In genomic region chr9:107555031-107555457, GRCm38 (mm10) we compare ENCODE assay signal across 8 mouse cellular contexts. TPM values are rescaled to one million over a fixed set of nuclear protein-coding genes. Genes with fewer than 3 reads are reported as not detected.
A peak's percentile ranks its signal among the peaks of the same experiment; 100 is the strongest.
DNase-seq lines count a peak whose midpoint lies in the region; ATAC-seq and TF ChIP-seq lines count a peak whose summit lies in the region.

No protein-coding gene starts in this region.

- WGBS in hindbrain, embryonic 13.5 days = 0% methylated on average over 23 of the region's 23 CpGs
- under 1% methylated on average over 23 of the region's 23 CpGs for WGBS in liver, adult 2 months
- under 1% methylated on average over 23 of the region's 23 CpGs for WGBS in midbrain, embryonic 15.5 days

- no peak for TF ChIP-seq POLR2A in liver, adult 2 months (IDR thresholded peaks at IDR 0.05; ENCODE audit: extremely low read depth, insufficient read depth, low read length)

- H3K9me3 ChIP-seq in ES-E14 (ENCODE audit: control insufficient read depth, insufficient read depth, low read depth, low read length) = no peaks in the 10 kb centered on the region
- no peaks in the 10 kb centered on the region for H3K9me3 ChIP-seq in hindbrain, embryonic 13.5 days
- no peaks in the 10 kb centered on the region for H3K9me3 ChIP-seq in midbrain, embryonic 15.5 days

- peak overlapping the region; percentile 90 for H3K4me2 ChIP-seq in hindbrain, embryonic 13.5 days
- peak overlapping the region; percentile 89 for H3K4me2 ChIP-seq in midbrain, embryonic 15.5 days

- no peaks in the 10 kb centered on the region; the same call in 1 of the 2 replicates for H3K79me2 ChIP-seq in liver, adult 2 months (ENCODE audit: control insufficient read depth, insufficient read depth, low read length)

- H3K27ac ChIP-seq in ES-E14 (ENCODE audit: insufficient read depth, low read depth, low read length, poor library complexity, severe bottlenecking) = peak overlapping the region; percentile 57
- H3K27ac ChIP-seq in hindbrain, embryonic 13.5 days = peak overlapping the region; percentile 93
- H3K27ac ChIP-seq in liver, adult 2 months (replicated peaks; ENCODE audit: insufficient read depth, low read depth, low read length) = peak overlapping the region; percentile 62
- H3K27ac ChIP-seq in midbrain, embryonic 15.5 days = peak overlapping the region; percentile 81

- TF ChIP-seq CTCF in liver, adult 2 months (IDR thresholded peaks at IDR 0.05; ENCODE audit: low read depth, low read length) = no peak

- peaks cover 16% of the 10 kb centered on the region for H3K36me3 ChIP-seq in ES-E14 (ENCODE audit: control insufficient read depth, insufficient read depth, low read length, poor library complexity, severe bottlenecking)
- peaks cover 31% of the 10 kb centered on the region for H3K36me3 ChIP-seq in hindbrain, embryonic 13.5 days
- peaks cover 25% of the 10 kb centered on the region for H3K36me3 ChIP-seq in liver, adult 2 months (ENCODE audit: control insufficient read depth, insufficient read depth, low read length)
- peaks cover 29% of the 10 kb centered on the region for H3K36me3 ChIP-seq in midbrain, embryonic 15.5 days (replicated peaks)

- peaks cover 31% of the 10 kb centered on the region for H3K27me3 ChIP-seq in hindbrain, embryonic 13.5 days
- H3K27me3 ChIP-seq in liver, adult 2 months (ENCODE audit: control insufficient read depth, insufficient read depth, low read length) = no peaks in the 10 kb centered on the region
- peaks cover 33% of the 10 kb centered on the region for H3K27me3 ChIP-seq in midbrain, embryonic 15.5 days (replicated peaks)

- intact Hi-C loops in left cerebral cortex, postnatal 14 days (cut with DNase I) = no loop called here

- H3K4me1 ChIP-seq in ES-E14 (ENCODE audit: control insufficient read depth in 2 of 2, insufficient read depth in 2 of 2, low read length in 2 of 2, poor library complexity in 1 of 2) = peaks cover 0 to 12% of the 10 kb centered on the region in 2 experiments; a peak in 1 of 4 replicates
- peaks cover 50% of the 10 kb centered on the region for H3K4me1 ChIP-seq in hindbrain, embryonic 13.5 days (replicated peaks)
- H3K4me1 ChIP-seq in liver, adult 2 months (ENCODE audit: control insufficient read depth, insufficient read depth, low read length) = peaks cover 17% of the 10 kb centered on the region
- peaks cover 45% of the 10 kb centered on the region for H3K4me1 ChIP-seq in midbrain, embryonic 15.5 days

- peak; percentile 37 for ATAC-seq in hindbrain, embryonic 13.5 days (ENCODE audit: low FRiP score)
- ATAC-seq in midbrain, embryonic 15.5 days (replicated peaks) = peak; percentile 37

- H3K9ac ChIP-seq in ES-E14 (ENCODE audit: insufficient read depth, low read depth, low read length, poor library complexity, severe bottlenecking) = peak overlapping the region; percentile 81
- peak overlapping the region; percentile 93 for H3K9ac ChIP-seq in hindbrain, embryonic 13.5 days
- peak overlapping the region; percentile 68 for H3K9ac ChIP-seq in liver, adult 2 months (ENCODE audit: low read depth, low read length)
- H3K9ac ChIP-seq in midbrain, embryonic 15.5 days = peak overlapping the region; percentile 59

- in situ Hi-C loops in ES-E14 (cut with MboI; ENCODE audit: low sequenced_read_pairs in 2 of 2, unreplicated experiment in 2 of 2) = no loop called here

- DNase-seq in ES-E14 (ENCODE audit: low read depth, low spot score) = no peak
- DNase-seq in adrenal gland, postnatal 36 days = peak; percentile 67 to 72
- peak; percentile 78 for DNase-seq in gastrocnemius, adult 18-20 months (ENCODE audit: low spot score)
- DNase-seq in liver, adult 2 months (ENCODE audit: extremely low read depth, low read depth, low spot score) = no peak
- DNase-seq in left cerebral cortex, postnatal 14 days (ENCODE audit: low spot score in 2 of 2) = no peak
- no peak for DNase-seq in cerebellum, postnatal 25 days

- H3K4me3 ChIP-seq in ES-E14 (ENCODE audit: insufficient read depth in 1 of 2, low read depth in 1 of 2, low read length in 2 of 2, poor library complexity in 1 of 2, severe bottlenecking in 1 of 2) = peak overlapping the region; percentile 64 to 80
- peak overlapping the region; percentile 72 for H3K4me3 ChIP-seq in hindbrain, embryonic 13.5 days
- H3K4me3 ChIP-seq in liver, adult 2 months (ENCODE audit: insufficient read depth, low read depth, low read length) = peak overlapping the region; percentile 56
- peak overlapping the region; percentile 53 for H3K4me3 ChIP-seq in midbrain, embryonic 15.5 days

TF ChIP-seq in ES-E14, 5 proteins besides CTCF, POLR2A, EP300 and RAD21:
- TF ChIP-seq HCFC1 (IDR thresholded peaks at IDR 0.05; ENCODE audit: borderline replicate concordance, insufficient read depth, low read length) (no peak), ZC3H11A (IDR thresholded peaks at IDR 0.05; ENCODE audit: borderline replicate concordance, low read depth, low read length) (no peak), MAFK (IDR thresholded peaks at IDR 0.05; ENCODE audit: insufficient read depth, low read depth, low read length) (no peak), ZNF384 (IDR thresholded peaks at IDR 0.05; ENCODE audit: low read depth, low read length) (no peak), CHD2 (IDR thresholded peaks at IDR 0.05; ENCODE audit: low read depth, low read length) (no peak)

RNA-seq across cellular contexts. Expression of gene Rassf1, which starts 3.7 kb away (rescaled TPM):
- 25.5 and 41.4 TPM in 2 replicates for total RNA-seq in ES-E14 (2012; rRNA removed)
- total RNA-seq in adrenal gland, postnatal 36 days (2021) = 10 to 100 TPM; 20.4 to 21.6 TPM
- total RNA-seq in gastrocnemius, adult 18-20 months (2021) = 10 to 100 TPM; 11.9 to 13.6 TPM
- polyA plus RNA-seq in hindbrain, embryonic 13.5 days (2015; fragmentation: Nextera tagmentation; extraction: Ambion mirVana) = 36.7 and 36.9 TPM in 2 replicates
- total RNA-seq in liver, adult 2 months (2014; rRNA removed) = 6.0 and 6.6 TPM in 2 replicates
- polyA plus RNA-seq in liver, adult 2 months (2012; rRNA removed) = 5.0 and 7.0 TPM in 2 replicates
- polyA plus RNA-seq in midbrain, embryonic 15.5 days (2015; fragmentation: Nextera tagmentation; extraction: Ambion mirVana) = 44.4 and 45.3 TPM in 2 replicates
- 10 to 100 TPM; 14.0 to 14.6 TPM for total RNA-seq in left cerebral cortex, postnatal 14 days (2021)

RNA-seq across cellular contexts. Expression of gene Zmynd10, which starts 7.9 kb away (rescaled TPM):
- 0.37 and 0.49 TPM in 2 replicates for total RNA-seq in ES-E14 (2012; rRNA removed)
- total RNA-seq in adrenal gland, postnatal 36 days (2021) = under 1 TPM; 0.20 to 0.66 TPM
- under 1 TPM; 0.40 to 0.68 TPM for total RNA-seq in gastrocnemius, adult 18-20 months (2021)
- 2.6 and 4.0 TPM in 2 replicates for polyA plus RNA-seq in hindbrain, embryonic 13.5 days (2015; fragmentation: Nextera tagmentation; extraction: Ambion mirVana)
- 0.27 and 0.28 TPM in 2 replicates for total RNA-seq in liver, adult 2 months (2014; rRNA removed)
- polyA plus RNA-seq in liver, adult 2 months (2012; rRNA removed) = 0.10 and 0.20 TPM in 2 replicates
- polyA plus RNA-seq in midbrain, embryonic 15.5 days (2015; fragmentation: Nextera tagmentation; extraction: Ambion mirVana) = 4.6 TPM in 2 replicates
- 1 to 10 TPM; 2.3 to 3.1 TPM for total RNA-seq in left cerebral cortex, postnatal 14 days (2021)

RNA-seq across cellular contexts. Expression of gene Tusc2, which starts 8.0 kb away (rescaled TPM):
- 14.0 and 14.2 TPM in 2 replicates for total RNA-seq in ES-E14 (2012; rRNA removed)
- total RNA-seq in adrenal gland, postnatal 36 days (2021) = 10 to 100 TPM; 45.2 to 52.5 TPM
- 10 to 100 TPM; 38.7 to 40.9 TPM for total RNA-seq in gastrocnemius, adult 18-20 months (2021)
- 105 and 108 TPM in 2 replicates for polyA plus RNA-seq in hindbrain, embryonic 13.5 days (2015; fragmentation: Nextera tagmentation; extraction: Ambion mirVana)
- 22.6 and 27.4 TPM in 2 replicates for total RNA-seq in liver, adult 2 months (2014; rRNA removed)
- 52.8 and 58.1 TPM in 2 replicates for polyA plus RNA-seq in liver, adult 2 months (2012; rRNA removed)
- 123 and 125 TPM in 2 replicates for polyA plus RNA-seq in midbrain, embryonic 15.5 days (2015; fragmentation: Nextera tagmentation; extraction: Ambion mirVana)
- total RNA-seq in left cerebral cortex, postnatal 14 days (2021) = 10 to 100 TPM; 77.2 to 79.0 TPM

RNA-seq across cellular contexts. Expression of gene Hyal2, which starts 12.7 kb away (rescaled TPM):
- 68.1 and 117 TPM in 2 replicates for total RNA-seq in ES-E14 (2012; rRNA removed)
- total RNA-seq in adrenal gland, postnatal 36 days (2021) = 10 to 100 TPM; 35.8 to 37.8 TPM
- 10 to 100 TPM; 14.0 to 25.3 TPM for total RNA-seq in gastrocnemius, adult 18-20 months (2021)
- polyA plus RNA-seq in hindbrain, embryonic 13.5 days (2015; fragmentation: Nextera tagmentation; extraction: Ambion mirVana) = 80.4 and 87.1 TPM in 2 replicates
- 38.4 and 49.0 TPM in 2 replicates for total RNA-seq in liver, adult 2 months (2014; rRNA removed)
- 64.1 and 66.3 TPM in 2 replicates for polyA plus RNA-seq in liver, adult 2 months (2012; rRNA removed)
- polyA plus RNA-seq in midbrain, embryonic 15.5 days (2015; fragmentation: Nextera tagmentation; extraction: Ambion mirVana) = 82.9 and 88.7 TPM in 2 replicates
- total RNA-seq in left cerebral cortex, postnatal 14 days (2021) = 10 to 100 TPM; 13.0 to 16.2 TPM

RNA-seq across cellular contexts. Expression of gene Nprl2, which starts 13.0 kb away (rescaled TPM):
- 21.2 and 30.5 TPM in 2 replicates for total RNA-seq in ES-E14 (2012; rRNA removed)
- 10 to 100 TPM; 27.9 to 29.2 TPM for total RNA-seq in adrenal gland, postnatal 36 days (2021)
- 10 to 100 TPM; 10.7 to 13.7 TPM for total RNA-seq in gastrocnemius, adult 18-20 months (2021)
- polyA plus RNA-seq in hindbrain, embryonic 13.5 days (2015; fragmentation: Nextera tagmentation; extraction: Ambion mirVana) = 68.6 and 71.1 TPM in 2 replicates
- total RNA-seq in liver, adult 2 months (2014; rRNA removed) = 18.5 and 21.7 TPM in 2 replicates
- polyA plus RNA-seq in liver, adult 2 months (2012; rRNA removed) = 24.8 and 26.8 TPM in 2 replicates
- 78.4 and 81.6 TPM in 2 replicates for polyA plus RNA-seq in midbrain, embryonic 15.5 days (2015; fragmentation: Nextera tagmentation; extraction: Ambion mirVana)
- total RNA-seq in left cerebral cortex, postnatal 14 days (2021) = 10 to 100 TPM; 38.4 to 39.2 TPM

Comparison
In these comparisons a context has a peak if more than half of its experiments do, and no peak if none do; other contexts are left out.
1. DNase-seq: peak in adrenal gland, postnatal 36 days (2 of 2) and gastrocnemius, adult 18-20 months (single experiment); none in ES-E14 (single experiment), liver, adult 2 months (single experiment), left cerebral cortex, postnatal 14 days (0 of 2) and cerebellum, postnatal 25 days (0 of 2).
2. Peak in every context shown above with its lines, with median percentiles within 50 percentile points of each other: H3K27ac ChIP-seq, H3K4me3 ChIP-seq and H3K9ac ChIP-seq.